Mouse (Mus musculus) testis, adult 2 months (tissue): Measurements from ENCODE around the gene Klhdc1.

Experiments used
- CTCF ChIP-seq: fragments of 200-500 bp; IDR thresholded peaks from 2 replicates; pipeline ENCODE4 v1.5.1; 2012; ENCODE audit warnings: low read depth, mild to moderate bottlenecking, inconsistent platforms, low read length, moderate library complexity; ENCODE audit not compliant: control insufficient read depth, insufficient read depth, insufficient replicate concordance
- POLR2A ChIP-seq: fragments of 200-500 bp; IDR thresholded peaks from 2 replicates; pipeline ENCODE4 v1.6.1; 2012; ENCODE audit warnings: low read depth, mild to moderate bottlenecking, inconsistent platforms, low read length, moderate library complexity; ENCODE audit not compliant: control insufficient read depth

GRCm38 (mm10) chr12:69333547-69333946, 92.6 kb downstream of the Klhdc1 start:
- TF ChIP-seq CTCF (no peak), POLR2A (no peak)
